Mouse (Mus musculus): ENCODE results near the gene Akr1a1.

The Akr1a1 gene

DNA sequence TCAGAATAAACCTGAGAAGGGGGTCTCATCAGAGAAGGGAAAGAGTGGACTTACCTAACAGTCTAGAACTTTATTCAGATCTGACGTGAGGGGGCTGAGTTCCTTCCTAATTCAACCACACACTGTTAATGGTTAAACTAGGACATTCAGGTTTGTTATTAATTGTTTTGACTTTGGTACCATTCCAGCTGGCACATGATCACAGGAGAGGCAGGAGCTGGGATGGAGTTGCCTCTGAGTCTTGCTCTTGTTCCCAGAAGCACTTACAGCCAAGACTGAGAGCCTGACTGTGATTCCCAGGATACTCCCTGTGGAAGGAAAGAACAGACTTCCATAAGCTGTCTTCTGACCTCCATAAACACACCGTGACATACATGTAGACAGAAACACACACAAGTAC lies 8.0 kb upstream of the Akr1a1 start:
- DNase-seq (ENCODE audit: low spot score), result no peak

DNA sequence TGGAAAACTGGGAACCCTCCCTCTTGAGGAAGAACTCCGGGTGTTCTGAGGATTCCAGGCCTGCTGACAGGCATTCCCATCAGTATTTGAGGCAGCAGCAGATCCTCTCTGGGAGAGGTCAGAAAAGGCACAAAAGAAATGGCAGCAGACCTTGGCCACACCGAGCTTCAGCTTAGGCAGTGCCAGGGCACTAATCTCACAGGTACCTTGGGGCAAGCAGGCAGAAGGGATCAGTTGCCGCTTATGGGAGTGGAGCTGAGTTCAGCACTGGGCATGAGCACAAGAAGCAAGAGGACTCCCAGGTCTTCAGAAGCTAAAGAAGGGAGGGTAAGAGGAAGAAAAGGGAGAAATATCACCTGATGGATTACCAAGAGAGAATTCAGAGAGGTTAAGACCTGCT lies 6.5 kb upstream of the Akr1a1 start:
- DNase-seq (ENCODE audit: low spot score), result no peak

DNA sequence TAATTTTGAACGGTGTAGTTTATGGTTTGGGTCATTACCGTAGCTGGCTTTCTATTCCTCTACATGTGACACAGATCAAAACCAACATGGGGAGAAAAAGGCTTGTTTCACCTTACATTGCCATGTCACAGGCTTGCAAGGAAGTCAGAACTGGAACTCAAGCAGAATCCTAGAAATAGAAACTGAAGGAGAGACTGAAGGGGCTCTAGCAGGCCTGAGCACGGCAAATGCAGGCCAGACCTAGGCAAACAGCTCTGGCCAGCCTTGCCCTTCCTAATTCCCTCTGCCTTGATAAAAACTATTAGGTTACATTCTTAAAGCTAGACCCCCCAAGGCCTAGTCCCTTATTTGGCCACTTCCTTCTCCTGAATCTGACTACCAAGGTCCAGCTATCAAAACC lies 4.2 kb upstream of the Akr1a1 start:
- DNase-seq (ENCODE audit: low spot score), result no peak

DNA sequence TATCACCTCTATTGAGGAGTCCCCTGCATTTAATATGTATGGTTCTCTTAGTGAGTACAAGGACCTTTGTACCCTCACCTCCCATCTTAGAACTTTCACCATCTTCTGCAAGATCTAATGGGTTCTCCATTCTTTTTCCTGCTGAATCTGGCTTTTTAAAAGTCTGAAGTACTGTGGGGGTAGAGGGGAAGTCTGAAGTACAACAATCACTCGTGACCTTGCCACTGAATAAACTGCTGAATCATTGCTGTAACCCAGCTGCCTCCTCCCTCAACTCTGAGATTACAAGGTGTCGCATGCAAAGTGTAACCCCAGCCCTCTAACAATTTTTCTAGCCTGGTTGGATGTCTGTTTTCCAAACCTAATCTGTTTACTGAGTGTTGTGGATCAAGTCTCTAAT lies 3.6 kb upstream of the Akr1a1 start:
- no peak for DNase-seq (ENCODE audit: low spot score)

DNA sequence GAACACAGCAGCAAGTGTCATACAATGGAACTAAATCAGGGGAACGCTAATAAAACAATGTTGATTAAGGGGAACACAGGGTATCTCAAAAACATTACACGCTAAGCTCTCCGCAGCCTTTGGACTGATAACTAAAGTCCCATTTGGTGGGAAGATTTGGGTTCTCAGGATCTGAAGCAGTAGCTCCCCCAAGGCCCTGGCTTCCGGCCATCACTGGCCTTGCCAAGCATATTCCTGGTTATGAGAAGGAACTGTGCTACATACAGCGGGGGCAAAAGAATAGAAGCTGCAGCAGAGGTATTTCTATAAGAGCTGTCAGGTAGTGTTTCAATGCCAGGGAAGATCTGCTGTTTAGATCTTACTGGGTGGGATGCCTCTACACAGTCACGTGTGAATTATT lies 1.7 kb upstream of the Akr1a1 start:
- DNase-seq (ENCODE audit: low spot score), result no peak

DNA sequence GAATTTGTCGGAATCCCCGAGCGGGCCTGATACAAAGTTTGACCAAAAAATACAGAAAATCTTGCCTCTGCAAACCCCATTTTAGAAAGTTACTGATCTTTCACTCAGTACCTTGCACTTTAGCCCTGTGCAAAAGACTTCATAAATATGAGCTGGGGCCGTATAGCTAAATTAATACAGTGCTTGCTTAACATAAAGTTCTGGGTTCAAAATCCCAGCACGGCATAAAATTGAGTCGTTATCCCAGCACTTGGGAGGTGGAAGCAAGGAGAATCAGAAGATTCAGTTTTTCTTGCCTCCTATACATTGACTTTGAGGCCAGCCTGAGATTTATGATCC lies 286 bp upstream of the Akr1a1 start:
- DNase-seq (ENCODE audit: low spot score), result no peak

DNA sequence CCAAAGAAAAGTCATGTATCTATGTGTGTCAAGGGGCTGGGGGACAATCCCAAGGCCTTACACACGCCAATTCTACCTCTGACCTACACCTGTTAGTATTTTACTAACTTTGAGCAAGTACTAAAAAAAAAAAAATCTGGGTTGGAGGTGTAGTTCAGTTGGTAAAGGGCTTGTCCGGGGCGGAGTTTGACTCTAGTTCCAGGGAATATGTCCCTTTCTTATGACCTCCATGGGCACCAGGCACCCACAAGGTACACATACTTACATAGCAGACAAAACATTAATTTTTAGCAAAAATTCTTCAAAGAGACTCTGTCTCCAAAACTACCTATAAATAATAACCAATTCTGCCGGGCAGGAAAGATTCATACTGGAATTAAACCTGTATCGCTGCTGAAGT lies 1.1 kb downstream of the Akr1a1 start:
- DNase-seq (ENCODE audit: low spot score), result no peak

DNA sequence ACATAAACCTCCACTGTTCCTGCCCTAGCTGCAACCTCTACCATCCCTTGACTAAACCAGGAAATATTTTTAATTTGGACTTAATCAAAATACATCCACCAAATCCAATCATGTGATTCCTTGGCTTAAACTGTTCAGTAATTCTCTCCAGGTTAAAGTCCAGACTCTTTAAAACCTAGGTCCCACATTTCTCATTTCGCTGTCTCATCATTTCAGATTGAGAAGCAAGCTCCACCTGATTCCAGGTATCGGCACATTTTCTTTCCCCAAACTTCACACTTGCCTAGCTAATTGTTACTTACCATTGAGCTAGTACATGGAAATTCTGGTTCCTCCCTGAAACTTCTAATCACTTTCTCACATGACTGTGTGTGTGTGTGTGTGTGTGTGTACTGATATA lies 2.1 kb downstream of the Akr1a1 start:
- DNase-seq (ENCODE audit: low spot score), result peak; percentile 42

DNA sequence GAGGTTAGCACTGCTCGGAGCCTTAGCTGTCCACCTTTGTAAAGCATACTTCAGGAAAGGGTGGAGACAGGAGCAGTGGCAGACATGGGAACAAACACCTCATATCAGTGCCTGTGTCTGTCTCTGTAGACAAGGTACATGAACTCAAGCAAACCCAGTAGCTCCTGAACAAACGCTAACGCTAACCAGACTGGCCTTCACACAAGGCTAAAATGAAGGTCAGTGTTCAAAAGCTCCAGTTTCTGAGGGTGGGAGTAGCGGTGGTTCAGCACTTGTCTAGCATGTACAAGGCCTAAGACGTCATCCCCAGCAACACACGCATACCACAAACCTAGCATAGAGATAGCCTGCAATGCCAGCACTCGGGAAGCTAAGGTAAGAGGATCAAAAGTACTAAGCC lies 5.9 kb downstream of the Akr1a1 start:
- DNase-seq (ENCODE audit: low spot score), result no peak

DNA sequence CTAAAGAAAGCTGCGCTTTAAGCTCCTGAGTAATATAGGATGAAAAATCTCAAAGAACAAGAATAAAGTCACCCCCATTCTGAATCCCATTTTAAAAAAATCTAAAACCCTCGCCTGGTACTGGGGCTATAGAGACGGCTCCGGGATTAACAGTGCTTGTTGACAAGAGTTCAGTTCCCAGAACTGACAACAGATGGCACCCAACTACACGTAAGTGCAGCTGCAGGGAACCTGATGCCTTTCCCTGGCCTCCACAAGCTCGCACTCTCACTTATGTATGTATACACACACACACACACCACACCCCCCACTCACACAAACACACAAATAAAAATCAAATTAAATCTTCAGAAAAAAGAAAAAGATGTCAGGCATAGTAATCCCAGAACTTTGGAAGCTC lies 7.2 kb downstream of the Akr1a1 start:
- DNase-seq (ENCODE audit: low spot score), result peak; percentile 31

DNA sequence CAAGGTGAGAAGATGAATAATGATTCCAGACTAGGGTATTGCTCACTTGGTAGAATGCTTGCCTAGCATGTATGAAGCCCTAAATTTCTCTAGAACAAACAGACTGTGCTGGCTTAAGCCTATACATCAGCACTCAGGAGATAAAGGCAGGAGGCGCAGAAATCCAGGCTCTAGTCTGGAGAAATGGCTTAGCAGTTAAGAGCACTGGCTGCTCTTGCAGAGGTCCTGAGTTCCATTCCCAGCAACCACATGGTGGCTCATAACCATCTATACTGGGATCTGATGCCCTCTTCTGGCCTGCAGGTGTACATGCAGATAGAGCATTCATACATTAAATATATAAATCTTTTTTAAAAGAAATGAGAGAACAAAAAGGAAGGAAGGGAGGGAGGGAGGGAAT lies 9.4 kb downstream of the Akr1a1 start:
- no peak for DNase-seq (ENCODE audit: low spot score)

DNA sequence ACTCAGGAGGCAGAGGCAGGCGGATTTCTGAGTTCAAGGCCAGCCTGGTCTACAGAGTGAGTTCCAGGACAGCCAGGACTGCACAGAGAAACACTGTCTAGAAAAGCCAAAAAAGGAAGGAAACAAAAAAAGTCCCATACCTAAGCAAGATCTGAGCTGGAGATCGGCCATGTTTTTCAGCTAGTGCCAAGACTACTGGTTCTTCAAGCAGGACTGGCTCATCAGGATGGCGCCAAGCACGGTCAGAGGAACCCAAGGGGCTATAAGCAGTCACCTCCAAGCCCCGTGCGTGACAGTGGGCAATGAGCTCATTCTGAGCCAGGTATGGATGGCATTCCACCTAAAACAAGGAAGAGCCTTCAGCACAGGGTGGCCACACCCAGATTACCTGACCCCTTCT lies 12.7 kb downstream of the Akr1a1 start:
- DNase-seq (ENCODE audit: low spot score), result no peak

DNA sequence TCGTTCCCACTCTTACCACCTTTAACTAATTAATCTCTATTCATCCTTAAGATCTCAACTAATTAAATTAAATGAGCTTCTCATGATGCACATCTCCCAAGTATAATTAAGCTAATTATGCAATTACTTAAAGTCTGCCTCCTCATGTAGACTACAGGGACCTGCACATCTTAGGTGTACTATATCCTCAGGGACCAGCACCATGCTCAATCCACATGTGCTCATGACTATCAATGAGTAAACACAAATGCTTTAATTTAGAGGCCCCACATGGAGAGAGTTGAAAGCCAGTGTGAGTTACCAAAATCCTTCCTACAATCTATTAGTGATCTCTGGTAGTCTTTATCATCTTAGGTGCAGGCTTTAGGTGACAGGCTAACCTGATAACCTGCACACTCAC lies 16.3 kb downstream of the Akr1a1 start:
- no peak for DNase-seq (ENCODE audit: low spot score)

DNA sequence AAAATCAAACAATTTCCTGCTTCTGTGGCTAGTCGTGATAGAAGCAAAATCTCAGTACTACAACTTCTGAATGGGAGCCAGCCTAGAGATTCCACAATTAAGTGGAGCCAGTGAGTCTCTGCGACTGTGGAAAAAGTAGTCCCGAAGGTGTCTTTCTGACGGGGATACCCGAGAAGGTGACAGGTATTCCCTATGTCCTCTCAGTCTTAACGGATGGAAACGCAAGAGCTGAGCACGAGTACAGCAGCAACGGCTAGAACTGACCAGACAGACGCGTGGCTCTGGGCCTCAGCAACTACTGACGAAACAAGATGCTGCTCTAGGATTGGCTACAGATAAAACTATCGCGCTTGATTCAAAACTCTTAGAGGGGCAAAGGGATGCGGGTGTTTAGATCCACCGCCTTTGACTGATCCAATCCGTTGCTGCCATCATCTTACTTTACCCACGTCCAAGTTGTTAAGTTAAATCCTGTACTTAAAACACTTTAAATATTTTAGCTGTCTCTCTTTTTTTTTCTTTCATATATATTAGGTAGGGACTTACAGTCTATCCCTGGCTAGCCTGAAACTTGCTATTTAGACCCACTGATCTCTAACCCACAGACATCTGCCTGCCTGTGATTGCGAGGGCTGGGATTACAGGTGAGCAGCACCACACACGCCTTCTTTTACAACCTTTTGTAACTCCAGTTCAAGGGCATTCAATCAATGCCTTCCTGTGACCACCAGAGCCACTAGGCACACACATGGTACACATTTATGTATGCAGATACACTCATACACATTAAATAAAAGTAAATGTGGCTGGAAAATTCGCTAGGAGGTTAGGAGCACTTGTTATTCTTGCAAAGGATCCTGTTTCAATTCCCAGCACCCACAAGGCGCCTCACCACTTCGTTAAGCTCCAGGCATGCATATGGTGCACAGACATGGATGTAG lies 23.5 kb downstream of the Akr1a1 start, which contains the start of gene Nasp:
Gene Nasp, minus strand, starts transcription at position 220 of the 941 bp plus-strand sequence.
- DNase-seq (ENCODE audit: low spot score), result peak; percentile 84

DNA sequence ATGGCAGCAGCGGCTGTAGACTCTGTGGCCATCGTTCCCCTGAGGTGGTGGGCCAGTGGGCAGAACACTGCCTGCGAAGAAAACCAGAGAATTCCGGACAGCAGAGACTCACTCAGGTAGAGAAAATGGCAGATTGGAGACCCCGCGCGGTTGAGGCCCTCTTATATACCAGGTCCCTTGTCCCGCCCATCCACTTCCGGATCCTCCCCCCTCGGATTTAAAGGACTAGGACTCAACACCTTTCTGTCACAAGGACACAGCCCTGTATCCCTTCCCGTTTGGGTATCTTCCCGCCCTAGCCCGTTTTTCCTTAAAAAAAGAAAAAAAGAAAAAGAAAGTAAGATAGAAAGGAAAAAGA lies 24.1 kb downstream of the Akr1a1 start:
- DNase-seq (ENCODE audit: low spot score), result peak; percentile 92

DNA sequence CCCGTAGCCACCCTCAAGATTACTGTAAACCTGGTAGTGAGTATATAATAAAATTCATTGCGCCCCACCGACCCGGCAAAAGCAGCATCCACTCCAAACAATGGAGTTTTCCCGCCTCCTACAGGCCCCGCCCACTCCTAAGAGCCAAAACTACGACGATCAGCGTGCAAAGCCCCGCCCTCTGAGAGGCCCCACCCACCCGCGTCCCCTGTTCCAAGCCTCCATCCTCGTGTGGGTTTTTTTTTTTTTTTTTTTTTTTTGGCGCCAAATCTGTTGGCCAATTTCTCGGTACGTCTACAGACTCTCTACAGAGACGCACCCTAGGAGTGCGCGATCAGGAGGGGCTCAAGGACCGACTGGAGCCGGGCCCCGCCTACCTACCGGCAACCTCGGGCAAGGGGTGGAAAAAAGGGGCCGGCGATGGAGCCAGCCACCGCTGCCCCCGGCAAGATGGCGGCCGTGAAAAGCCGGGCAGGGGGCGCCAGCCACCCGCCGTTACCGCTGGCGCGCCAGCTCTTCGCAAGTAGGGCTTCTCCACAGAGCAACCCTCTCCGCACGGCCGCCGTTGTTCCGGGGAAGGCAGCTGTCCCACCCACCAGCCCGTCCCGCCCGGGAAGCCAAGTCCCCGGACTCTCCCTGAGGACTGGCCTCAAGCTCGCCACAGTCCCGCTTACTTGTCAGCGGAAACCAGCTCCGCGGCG lies 24.7 kb downstream of the Akr1a1 start:
- peak; percentile 92 for DNase-seq (ENCODE audit: low spot score)

DNA sequence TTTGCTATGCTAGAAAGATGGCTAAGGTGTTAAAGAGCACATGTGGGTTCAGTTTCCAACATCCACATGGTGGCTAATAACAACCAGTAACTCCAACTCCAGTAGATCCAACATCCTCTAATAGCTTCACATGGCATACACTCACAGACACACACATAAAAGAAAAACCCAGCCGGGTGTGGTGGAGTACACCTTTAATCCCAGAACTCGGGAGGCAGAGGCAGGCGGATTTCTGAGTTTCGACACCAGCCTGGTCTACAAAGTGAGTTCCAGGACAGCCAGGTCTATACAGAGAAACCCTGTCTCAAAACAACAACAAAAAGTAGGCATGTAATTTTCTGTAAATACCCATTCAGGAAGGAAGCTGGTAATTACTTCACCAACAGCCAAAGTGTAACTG lies 26.6 kb downstream of the Akr1a1 start:
- DNase-seq (ENCODE audit: low spot score), result no peak

DNA sequence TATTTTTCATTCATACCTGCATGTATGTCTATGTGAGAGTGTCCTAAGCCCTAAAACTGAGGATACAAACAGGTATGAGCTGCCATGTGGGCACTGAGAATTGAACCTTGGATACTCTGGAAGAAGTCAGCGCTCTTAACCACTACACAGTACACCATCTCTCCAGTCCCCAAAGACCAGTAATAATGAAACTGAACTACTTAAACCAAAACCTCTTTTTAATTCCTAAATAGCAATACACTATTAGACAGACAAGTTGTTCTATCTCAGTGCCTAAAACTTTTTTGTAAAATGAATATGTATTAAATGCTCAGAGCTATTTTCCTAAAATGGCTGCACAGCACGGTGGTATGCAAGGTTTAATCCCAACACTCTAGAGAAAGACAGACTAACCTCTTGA lies 36.2 kb downstream of the Akr1a1 start:
- DNase-seq (ENCODE audit: low spot score), result no peak

DNA sequence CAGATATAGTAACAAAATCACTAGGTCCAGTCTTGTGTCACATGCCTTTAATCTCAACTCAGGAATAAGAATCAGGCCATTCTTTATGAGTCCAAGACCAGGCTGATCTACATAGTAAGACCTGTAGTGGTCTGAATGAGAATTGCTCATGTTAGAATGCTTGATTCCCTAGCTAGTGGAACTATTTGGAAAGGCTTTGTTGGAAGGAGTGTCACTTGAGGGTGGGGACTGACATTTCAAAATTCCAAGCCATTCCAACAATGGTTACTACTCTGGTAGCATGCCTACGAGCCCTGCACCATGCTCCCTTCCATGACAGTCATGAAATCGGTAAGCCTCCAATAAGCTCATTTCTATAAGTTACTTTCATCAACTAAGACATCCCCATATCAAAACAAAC lies 38.9 kb downstream of the Akr1a1 start:
- no peak for DNase-seq (ENCODE audit: low spot score)

DNA sequence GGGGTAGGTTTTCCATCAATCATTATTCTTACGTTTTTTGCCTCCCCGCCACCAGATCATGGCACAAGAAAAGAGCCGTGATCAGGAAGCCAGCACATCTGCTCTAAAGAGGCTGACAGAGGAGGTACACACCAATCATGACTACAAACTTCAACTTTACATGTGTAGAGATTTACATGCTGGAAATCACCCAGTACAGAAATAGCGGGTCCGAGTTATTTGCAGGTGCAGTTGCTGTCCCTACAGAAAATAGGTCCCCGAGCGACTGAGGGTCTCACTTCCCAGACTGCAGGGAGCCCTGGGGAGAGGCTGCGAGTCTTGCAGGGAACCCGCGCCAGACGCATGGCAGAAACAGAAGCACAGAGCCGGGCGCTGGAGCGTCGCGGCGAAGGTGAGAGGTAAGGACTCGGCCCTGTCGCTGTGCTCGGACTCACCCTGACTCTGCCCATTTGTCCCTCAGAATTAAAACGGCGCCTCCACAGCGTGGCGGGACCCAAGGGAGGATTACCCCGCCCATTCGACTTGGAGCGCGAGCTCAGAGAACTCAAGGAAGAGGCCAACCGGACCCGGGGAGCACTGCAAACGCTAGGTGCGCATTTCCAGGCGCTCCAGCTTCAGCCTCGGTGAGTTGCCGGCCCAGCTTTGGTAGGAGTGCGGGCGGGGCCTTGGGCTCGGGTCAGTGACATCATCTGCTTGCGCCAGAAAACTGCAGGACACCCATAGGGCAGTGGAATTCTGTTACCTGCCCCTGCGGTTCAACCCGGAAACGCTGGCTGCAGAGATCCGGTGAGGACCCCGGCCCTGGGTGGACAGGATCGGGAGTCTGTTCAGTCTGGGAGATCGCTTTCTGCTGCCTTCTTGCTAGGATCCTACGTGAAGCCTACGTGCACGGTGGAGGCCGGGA lies 54.2 kb downstream of the Akr1a1 start:
- peak; percentile 81 for DNase-seq (ENCODE audit: low spot score)

DNA sequence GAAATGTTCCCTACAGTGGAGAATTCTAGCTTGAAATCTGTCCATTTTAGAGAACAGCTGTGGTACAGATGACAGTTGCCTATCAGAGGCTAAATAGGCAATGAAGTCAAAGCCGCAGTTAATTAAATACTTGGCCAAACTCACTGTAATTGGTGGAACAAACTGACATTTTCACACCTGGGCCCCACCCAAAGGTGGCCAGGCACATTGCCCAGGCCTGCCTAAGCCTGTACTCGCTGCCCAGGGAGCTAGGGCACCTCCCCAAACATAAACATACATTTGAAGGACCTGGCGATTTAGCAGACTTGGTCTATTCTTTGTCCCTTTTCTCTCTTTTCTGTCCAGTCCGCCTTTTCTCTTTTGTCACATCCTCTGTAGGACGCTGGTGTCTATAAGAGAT lies 55.1 kb downstream of the Akr1a1 start, which contains the start of gene Ccdc17:
Gene Ccdc17, plus strand, starts transcription at position 276 of the 400 bp plus-strand sequence.
- DNase-seq (ENCODE audit: low spot score), result no peak

DNA sequence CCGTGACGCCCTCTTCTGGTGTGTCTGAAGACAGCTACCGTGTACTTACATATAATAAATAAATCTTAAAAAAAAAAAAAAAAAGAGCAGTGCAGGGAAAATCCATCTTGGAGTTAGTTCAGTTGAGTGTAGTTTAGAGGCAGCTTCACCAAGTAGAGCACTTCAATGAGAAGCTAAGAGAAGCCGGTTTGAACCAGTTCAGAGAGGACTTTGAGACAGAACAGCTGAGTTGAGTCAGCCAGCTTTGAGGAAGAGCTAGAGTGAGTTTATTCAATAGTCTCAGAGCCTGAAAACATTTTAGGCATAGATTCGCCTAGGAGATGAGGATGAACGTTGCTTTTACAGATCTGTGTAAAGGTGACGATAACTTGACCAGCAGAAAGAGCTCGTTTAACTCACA lies 55.7 kb downstream of the Akr1a1 start:
- no peak for DNase-seq (ENCODE audit: low spot score)
